Mouse (Mus musculus) embryonic stem cell, embryonic (primary cell): ENCODE results near the gene Zzz3.

ENCODE experiments used
- CTCF ChIA-PET, 4 experiments: fragments of 300-600 bp in 2 of 4; fragments of 350-600 bp in 2 of 4; sonication (Branson Sonifier 250); formaldehyde crosslinking; loops; one replicate each; lab custom pipeline; 2022; ENCODE audit warnings: inconsistent platforms in 2 of 4; lab: Charles Lee
- POLR2A ChIA-PET, 4 experiments: fragments of 300-600 bp in 2 of 4; fragments of 350-600 bp in 2 of 4; sonication (Branson Sonifier 250); formaldehyde crosslinking; loops; one replicate each; lab custom pipeline; 2022; ENCODE audit warnings: antibody characterized with exemption in 4 of 4, inconsistent platforms in 1 of 4; lab: Charles Lee

Zzz3 gene

DNA sequence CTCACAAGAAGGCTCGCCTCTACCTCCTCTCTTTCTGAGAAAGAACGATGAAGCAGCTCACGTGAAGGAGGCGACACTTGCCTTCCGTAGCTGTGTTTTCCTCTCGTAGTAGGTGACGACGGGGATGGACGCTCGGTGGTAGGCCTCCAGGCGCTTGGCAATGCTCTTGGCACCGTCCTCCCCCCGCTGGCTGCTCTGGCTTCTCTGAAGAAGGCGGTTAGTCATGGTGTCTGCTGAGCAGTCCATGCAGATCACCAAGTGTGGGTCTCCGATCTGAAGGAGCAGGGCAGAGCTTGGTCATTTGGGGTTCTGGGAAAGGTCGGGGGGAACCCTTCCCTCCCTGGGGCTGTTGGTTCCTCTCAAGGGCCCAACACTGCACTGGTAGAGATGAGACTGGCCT, 77.4 kb downstream of the Zzz3 start:
- ChIA-PET CTCF (interaction anchor here in 3 of 4 experiments (0.5 to 3.4 kb wide), 3 partner anchors 47 to 277 kb away, joined by 4 to 39 read pairs (median 7); partner anchors contain the start of gene Zzz3 (in 1 of the 3)), POLR2A (interaction anchor here in 2 of 4 experiments (0.7 to 2.0 kb wide), 6 partner anchors 10 to 77 kb away, joined by 3 to 7 read pairs (median 4); partner anchors contain the start of gene Zzz3 (in 2 of the 2))

DNA sequence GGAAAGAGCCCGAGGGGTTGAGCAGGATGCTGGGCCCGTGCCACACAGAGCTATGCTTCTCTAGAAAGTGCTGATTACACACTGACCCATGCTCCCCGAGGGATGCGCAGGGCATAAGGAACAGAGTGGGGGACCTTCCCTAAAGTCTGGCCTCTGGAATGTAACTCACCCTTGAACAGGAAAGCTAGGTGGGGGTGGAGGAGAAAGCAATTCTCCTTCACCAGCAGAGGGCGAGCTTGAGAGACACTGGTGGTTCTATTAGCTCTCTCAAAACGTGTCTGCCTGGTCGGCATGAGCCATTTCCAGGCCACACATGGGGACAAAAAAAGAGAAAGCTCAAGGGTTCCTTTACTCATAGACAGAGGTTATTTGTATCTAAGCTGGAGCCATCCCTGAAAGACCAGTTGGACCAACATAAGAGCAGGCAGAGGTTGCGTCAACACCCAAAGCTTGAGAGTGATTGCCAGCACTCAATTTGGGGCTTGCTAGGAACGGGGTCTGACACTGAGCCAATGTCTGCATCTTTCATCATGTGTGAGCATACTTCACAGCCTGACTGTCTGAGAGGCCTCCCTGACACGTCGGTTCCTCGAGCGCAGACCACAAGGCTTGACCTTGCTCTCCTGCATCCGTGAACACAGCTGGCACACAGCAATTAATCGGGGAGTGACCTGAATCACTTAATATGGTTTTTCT, 79.5 kb downstream of the Zzz3 start:
- ChIA-PET POLR2A (interaction anchor here (0.6 to 3.1 kb wide), 29 partner anchors 9 to 325 kb away, joined by 3 to 12 read pairs (median 4); partner anchors contain the start of genes Ak5 (in 1 of the 4), Usp33 (in 1 of the 4) and Zzz3 (in 1 of the 4)), CTCF (interaction anchor here (0.6 to 3.4 kb wide), 75 partner anchors 9 to 1624 kb away, joined by 3 to 39 read pairs (median 4); partner anchors contain the start of genes Zzz3 (in 3 of the 4), Nexn (in 1 of the 4) and Usp33 (in 1 of the 4))

DNA sequence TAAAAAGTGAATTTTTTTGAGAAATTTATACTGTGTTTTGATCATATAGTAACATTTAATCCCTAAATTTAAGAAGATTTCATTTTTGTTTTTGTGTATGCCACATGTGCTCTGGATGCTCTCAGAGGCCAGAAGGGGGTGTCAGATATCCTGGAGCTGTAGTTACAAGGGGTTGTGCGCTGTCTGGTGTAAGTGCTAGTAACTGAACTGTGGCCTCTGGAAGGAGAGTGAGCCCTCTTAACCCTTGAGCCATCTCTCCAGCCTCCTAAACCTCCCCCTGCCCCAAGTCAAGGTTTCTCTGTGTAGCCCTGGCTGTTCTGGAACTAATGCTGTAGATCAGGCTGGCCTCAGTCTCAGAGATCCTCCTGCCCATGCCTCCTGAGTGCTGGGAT, 80.0 kb downstream of the Zzz3 start:
- ChIA-PET POLR2A (interaction anchor here (0.6 to 3.1 kb wide), 16 partner anchors 9 to 324 kb away, joined by 3 to 12 read pairs (median 6); partner anchors contain the start of genes Ak5 (in 1 of the 4), Usp33 (in 1 of the 4) and Zzz3 (in 1 of the 4)), CTCF (interaction anchor here (0.6 to 3.4 kb wide), 48 partner anchors 10 to 368 kb away, joined by 3 to 39 read pairs (median 4); partner anchors contain the start of genes Zzz3 (in 3 of the 4), Nexn (in 1 of the 4) and Usp33 (in 1 of the 4))

DNA sequence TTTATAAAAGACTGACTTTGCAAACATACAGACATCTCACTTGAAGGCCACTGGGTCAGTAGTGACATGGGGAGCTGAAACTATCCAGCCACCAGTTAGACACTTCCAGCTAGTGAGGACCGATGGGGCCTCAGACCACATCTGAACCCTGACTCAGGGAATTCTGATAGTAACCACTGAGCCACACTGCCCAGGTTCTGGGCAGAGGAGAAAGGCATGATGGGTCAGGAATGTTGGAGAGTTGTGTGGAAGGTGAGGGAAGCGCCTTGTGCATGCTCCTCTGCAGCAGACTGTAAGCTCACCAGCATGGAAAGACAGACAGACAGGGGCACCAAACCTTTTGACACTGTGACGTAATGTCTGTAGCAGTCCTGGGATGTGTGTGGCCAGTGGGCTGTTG, 80.6 kb downstream of the Zzz3 start:
- ChIA-PET CTCF (interaction anchor here in 3 of 4 experiments (0.8 to 3.4 kb wide), 14 partner anchors 9 to 285 kb away, joined by 3 to 39 read pairs (median 12); partner anchors contain the start of gene Zzz3 (in 1 of the 3)), POLR2A (interaction anchor here in 3 of 4 experiments (1.1 to 3.1 kb wide), 7 partner anchors 8 to 155 kb away, joined by 3 to 12 read pairs (median 9); no protein-coding TSS in a partner anchor)

DNA sequence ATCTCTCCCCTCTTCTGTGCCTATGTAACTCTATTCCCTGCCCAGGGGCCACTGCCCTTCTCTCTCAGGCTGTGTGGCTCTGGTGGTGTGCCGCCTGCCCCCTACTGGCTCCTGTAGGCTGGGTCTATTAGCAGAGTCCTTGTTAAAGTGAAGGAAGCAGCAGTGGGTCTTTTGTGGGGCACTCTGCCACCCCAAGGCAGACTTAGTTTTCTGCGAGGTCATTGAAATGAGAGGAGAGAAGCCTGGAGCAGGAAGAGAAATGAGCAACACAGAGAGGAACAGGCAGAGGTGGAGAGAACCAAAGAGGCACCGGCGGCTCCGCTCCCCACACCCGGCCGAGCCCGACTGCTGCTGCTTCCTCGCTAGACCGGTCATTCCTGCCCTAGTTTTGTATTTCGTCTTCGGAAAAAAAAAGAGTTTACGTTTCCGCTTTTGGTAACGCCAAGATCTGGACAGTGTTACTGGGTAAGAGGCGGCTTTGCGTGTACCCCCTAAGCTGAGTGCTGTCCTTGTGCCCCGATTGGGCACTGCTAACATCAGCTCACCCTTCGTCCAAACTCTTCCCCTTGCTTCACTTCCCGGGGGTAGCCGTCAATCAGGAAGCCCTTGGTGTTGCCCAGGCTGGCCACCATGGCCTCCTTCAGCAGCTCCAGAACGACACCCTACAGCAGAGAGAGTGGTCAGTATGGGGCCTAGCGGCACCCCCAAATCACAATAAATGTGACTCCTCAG, 82.7 kb downstream of the Zzz3 start:
- POLR2A ChIA-PET: interaction anchor here (0.5 to 1.6 kb wide), 7 partner anchors 9 to 285 kb away, joined by 3 to 14 read pairs (median 3); partner anchors contain the start of gene Zzz3 (in 1 of the 4)

DNA sequence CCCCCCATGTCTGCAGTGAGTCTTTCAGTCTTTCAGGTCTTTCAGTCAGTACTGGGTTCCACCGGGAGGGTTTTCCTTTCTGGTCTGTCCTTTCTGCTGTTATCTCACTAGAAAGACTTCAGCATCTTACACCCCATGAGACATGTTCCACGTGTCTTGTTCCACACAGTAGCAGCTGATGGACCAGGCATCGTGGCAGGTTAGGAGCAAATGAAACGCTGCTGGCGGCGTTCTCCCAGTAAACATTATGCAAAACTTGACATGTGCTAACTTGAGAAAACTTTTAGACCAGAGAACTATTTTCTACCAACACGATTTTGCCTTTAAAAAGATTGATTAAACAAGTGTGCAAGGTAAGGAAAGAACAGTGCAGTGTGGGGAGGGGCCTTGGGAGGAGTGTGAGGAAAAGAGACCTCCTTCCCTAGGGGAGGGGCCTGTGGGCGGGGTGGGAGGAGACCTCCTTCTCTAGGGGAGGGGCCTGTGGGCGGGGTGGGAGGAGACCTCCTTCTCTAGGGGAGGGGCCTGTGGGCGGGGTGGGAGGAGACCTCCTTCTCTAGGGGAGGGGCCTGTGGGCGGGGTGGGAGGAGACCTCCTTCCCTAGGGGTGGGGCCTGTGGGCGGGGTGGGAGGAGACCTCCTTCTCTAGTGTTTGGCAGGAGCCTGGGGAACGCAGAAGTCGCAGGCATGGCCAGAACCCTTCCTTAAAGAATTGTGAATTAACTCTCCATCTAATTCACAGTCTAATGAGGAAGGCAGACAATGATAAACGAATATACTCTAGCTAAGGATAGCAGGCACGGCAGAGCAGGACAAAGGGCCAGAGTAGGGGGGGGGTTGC, 83.5 kb downstream of the Zzz3 start:
- ChIA-PET CTCF (interaction anchor here in 1 of 4 experiments (1.2 kb wide), 1 partner anchor 83 kb away, joined by 3 read pairs; no protein-coding TSS in a partner anchor), POLR2A (interaction anchor here in 3 of 4 experiments (0.6 to 1.6 kb wide), 6 partner anchors 8 to 1111 kb away, joined by 3 to 14 read pairs (median 4); partner anchors contain the start of gene Zzz3 (in 1 of the 3))

More for the DNA sequence above, 82.7 kb downstream of the Zzz3 start:
- CTCF ChIA-PET: interaction anchor here in 1 of 4 experiments (1.2 to 1.5 kb wide), 2 partner anchors 82 to 100 kb away, joined by 3 read pairs; no protein-coding TSS in a partner anchor

DNA sequence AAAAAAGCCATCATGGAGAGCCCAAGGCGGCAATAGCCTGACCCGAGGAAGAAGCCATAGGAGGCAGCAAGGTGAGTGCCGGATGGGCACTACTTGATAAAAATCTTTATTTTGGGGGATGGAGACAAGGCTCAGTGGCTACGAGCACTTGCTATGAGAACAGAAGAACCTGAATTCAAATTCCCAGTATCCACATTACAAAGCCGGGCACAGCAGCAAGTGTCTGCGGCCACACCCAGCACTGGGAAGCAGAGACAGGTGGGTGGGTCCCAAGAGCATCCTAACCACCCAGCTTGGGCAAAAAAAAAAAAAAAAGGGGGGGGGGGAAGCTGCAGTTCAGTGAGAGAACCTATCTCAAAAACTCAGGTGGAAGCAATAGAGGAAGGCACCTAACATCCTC, 85.1 kb downstream of the Zzz3 start:
- ChIA-PET POLR2A (interaction anchor here in 3 of 4 experiments (0.6 to 1.4 kb wide), 6 partner anchors 15 to 1425 kb away, joined by 3 to 10 read pairs (median 4); partner anchors contain the start of gene Zzz3 (in 1 of the 3)), CTCF (no interaction called here)

DNA sequence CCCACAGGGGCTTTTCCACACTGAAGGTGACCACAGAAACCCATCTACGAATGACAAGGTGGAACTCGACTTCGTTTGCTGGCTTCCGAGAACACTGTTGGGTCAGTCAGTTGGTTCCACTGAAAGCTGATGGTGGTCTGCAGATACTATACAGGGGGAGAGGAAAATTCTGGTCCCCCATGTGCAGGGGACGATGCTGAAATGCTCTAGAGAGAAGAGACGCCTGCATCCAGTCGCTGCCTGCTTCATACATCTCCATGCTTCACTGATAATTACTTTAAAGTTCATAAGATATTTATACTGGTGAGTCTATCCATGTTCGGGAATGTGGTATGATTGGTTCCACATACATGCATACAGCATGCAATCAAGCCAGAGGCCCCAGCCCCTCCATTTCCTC, 86.9 kb downstream of the Zzz3 start:
- CTCF ChIA-PET: no interaction called here
- POLR2A ChIA-PET: no interaction called here

DNA sequence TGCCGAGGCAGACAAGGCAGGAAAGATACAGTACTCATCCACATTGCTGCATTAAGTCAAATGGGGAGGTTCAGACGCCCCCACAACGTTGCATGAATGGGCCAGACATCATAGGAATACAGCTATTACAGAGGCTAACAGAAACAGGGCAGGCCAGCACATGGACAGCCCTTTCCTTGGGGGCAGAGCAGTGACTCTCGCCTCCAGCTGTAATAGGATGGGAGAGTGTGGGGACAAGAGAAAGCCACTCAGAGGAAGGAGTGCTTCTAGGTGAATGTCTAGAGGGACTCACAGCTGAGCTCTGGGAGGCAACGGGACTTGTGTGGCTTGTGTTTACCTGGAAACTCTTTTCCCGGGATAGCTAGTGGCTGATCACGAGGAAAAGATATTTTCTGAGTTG, 88.5 kb downstream of the Zzz3 start:
- POLR2A ChIA-PET: interaction anchor here in 2 of 4 experiments (0.7 to 1.0 kb wide), 2 partner anchors 9 to 90 kb away, joined by 4 to 8 read pairs; no protein-coding TSS in a partner anchor
- CTCF ChIA-PET: interaction anchor here in 2 of 4 experiments (0.7 to 3.1 kb wide), 2 partner anchors 9 to 389 kb away, joined by 4 to 19 read pairs; no protein-coding TSS in a partner anchor

DNA sequence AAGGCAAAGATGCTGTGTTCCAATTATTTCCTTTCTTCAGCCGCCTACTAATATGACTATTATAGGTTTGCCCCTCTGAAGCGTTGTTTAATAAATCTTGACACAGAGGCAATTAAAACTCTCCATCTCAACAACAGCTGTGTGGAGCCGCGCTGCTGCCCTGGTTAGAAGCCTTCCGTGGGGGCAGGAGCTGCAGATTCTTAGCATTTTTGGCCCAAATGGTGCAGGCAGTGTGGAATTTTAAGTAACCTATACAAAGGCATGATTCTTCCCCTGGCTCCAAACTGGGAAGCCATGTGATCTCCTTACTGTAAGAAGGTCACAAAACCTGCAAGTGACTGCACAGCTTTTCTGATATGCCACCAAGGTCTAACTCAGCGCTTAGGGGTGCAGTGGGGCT, 88.9 kb downstream of the Zzz3 start:
- ChIA-PET POLR2A (interaction anchor here in 2 of 4 experiments (0.7 to 1.0 kb wide), 2 partner anchors 9 to 91 kb away, joined by 4 to 8 read pairs; no protein-coding TSS in a partner anchor), CTCF (interaction anchor here in 1 of 4 experiments (3.1 kb wide), 1 partner anchor 9 kb away, joined by 19 read pairs; no protein-coding TSS in a partner anchor)

DNA sequence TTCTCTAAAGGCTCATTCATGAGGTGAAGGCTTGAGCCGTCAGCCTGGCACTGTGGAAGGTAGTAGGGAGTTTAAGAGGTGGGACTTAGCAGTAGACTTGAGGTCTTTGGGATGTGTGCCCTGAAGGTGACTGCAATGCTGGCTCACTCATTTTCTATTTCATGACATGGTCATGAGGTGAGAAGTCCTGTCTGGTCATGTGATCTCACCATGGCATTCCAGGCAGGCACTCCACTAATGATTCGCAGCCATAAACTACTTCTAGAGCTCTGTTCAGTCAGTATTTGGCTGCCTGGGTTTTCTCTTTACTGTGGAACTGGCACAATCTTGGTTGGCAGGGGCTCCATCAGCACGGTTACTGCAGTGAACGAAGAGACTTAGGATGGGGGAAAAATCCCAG, 93.7 kb downstream of the Zzz3 start:
- ChIA-PET POLR2A (interaction anchor here in 3 of 4 experiments (0.7 to 1.7 kb wide), 6 partner anchors 11 to 170 kb away, joined by 3 to 4 read pairs (median 3); no protein-coding TSS in a partner anchor), CTCF (no interaction called here)

DNA sequence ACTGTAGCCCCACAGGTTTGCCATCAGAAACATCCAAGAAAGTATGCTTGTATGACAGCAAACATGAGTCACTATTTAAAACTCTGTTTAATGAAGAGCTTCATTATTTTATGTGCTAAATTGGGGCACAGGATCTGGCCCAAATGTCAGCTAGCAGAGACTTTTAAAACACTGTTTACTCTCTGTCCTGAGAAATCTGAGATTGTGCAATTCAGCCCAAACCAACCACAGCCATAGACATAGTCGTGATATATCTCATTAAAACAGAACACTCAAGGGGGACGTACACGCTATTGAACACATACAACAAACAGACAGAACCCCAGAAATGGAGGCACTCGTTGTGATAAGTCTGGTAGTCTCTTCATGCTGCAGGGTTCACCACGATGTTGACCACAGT, 95.2 kb downstream of the Zzz3 start:
- ChIA-PET CTCF (no interaction called here), POLR2A (interaction anchor here in 2 of 4 experiments (1.1 to 1.7 kb wide), 2 partner anchors 16 to 269 kb away, joined by 3 read pairs; no protein-coding TSS in a partner anchor)

DNA sequence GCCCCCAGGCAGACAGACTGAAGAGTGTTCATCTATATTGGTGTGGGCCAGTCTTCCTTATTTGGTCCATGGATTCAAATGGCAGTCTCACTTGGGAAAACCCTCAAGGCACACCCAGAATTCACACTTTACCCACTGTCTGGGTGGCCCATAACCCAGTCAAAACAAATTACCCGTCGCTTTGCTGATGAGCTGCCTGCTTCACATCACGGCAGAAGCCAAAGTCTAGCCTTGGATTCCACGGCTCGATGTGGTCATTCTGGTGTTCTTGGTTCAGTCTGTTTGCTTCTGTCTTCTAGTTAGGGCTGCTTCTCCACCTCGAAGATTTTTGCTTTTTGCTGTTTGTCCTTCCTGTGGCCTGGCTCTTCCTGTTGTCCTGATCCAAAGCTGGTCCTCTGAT, 97.0 kb downstream of the Zzz3 start:
- POLR2A ChIA-PET: interaction anchor here in 1 of 4 experiments (0.6 kb wide), 1 partner anchor 75 kb away, joined by 3 read pairs; no protein-coding TSS in a partner anchor
- CTCF ChIA-PET: no interaction called here

DNA sequence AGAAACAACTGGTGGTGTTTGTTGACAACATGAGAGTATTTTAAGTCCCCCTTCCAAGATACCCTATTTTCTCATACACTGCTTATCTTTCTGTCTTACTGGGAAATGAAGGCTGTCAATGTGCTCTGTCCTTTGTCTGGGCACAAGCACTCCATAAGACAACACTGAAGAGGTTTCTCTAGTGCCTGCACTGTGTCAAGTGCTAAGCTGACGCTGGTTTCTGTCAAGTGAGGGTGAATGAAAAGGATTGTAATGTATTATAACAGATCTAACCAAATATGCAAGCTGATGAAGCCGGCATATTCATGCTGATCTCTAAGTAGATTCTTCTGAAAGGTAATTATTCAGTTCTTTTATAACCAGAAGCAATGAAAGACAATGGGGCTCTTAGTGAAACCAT, 98.5 kb downstream of the Zzz3 start:
- CTCF ChIA-PET: no interaction called here
- POLR2A ChIA-PET: no interaction called here

DNA sequence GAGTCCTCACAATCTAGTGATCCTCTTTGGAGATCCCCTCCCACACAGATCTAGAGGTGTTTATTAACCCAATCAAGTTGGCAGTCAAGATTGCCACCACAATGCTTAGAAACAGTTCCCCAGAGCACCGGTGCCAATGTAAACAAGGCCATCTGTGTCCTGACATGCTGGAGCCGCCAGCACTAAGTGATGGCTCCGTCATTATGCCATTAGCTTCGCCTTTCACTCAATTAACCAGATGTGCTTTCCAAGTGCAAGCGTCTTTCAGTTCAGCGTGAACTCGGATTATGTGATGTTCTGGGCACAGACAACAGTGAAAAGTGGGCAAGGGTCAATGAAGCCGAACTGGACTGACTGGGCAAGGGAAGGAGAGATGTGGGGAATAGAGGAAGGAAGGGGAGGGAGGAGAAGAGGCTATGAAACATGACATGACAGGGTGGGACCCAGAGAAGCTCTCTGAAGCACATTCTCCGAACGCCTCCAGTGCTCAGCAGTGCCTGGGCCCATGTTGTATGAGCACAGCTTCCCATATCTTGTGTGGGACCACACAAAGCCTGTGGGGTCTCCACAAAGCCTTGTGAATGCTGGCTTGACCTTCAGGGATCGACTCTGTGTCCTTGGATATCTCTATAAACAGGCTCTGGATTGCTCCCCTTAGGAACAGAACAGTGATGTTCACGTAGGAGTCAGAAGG, 99.5 kb downstream of the Zzz3 start:
- CTCF ChIA-PET: no interaction called here

DNA sequence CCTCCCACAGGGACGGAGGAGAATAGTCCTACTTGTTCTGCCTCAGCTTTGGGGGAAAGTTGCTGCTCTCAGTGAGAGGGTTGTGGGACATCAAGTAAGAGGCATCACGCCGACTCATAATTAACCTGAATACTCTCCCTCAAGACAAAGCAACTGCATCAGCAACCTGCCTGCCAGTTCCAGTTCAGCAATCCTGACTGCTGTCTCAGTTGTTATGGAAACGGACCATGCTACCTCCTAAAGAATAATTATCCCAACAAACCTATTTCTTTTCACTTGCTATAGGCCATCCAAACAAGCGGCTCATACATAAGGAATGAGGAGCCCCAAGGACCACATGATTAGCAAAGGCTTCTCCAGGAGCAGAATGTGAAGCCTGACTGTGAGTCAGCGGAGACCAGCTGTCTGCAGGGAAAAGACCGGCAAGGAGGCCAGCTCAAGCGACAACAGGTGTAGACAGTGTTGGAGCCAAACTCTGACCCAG, 100.2 kb downstream of the Zzz3 start:
- POLR2A ChIA-PET: interaction anchor here in 1 of 4 experiments (0.5 kb wide), 1 partner anchor 15 kb away, joined by 5 read pairs; no protein-coding TSS in a partner anchor
- CTCF ChIA-PET: no interaction called here

More for the DNA sequence above, 99.5 kb downstream of the Zzz3 start:
- POLR2A ChIA-PET: interaction anchor here in 1 of 4 experiments (0.5 kb wide), 1 partner anchor 14 kb away, joined by 5 read pairs; no protein-coding TSS in a partner anchor
